Mouse (Mus musculus): ENCODE data around the gene Pex14.

- no peak for TF ChIP-seq CTCF (IDR thresholded peaks at IDR 0.05; ENCODE audit: low read depth)
- no peak for TF ChIP-seq EP300 (optimal IDR thresholded peaks at IDR 0.05)
These were observed 128.9 kb downstream of the Pex14 start for GRCm38 (mm10) chr4:148970742-148971141.

Data from stomach, postnatal 0 days (tissue).